Mouse (Mus musculus) liver, embryonic 13.5 days (tissue): Measurements from ENCODE around the gene C130026I21Rik. TPM values are rescaled to one million over a fixed set of nuclear protein-coding genes. Genes with fewer than 3 reads are reported as not detected.
"Not testable (repeated sequence)": the region's sequence is repeated elsewhere in the genome, so short reads cannot be mapped to it uniquely, and the experiment has no call there.

Source experiments
- ATAC-seq: fragments of 200-750 bp; cut with Nextera tagmentation; 2 replicates; pipeline ENCODE4 v1.8.0; 2017; ENCODE audit warnings: low read depth, mild to moderate bottlenecking, moderate number of reproducible peaks, moderate library complexity
- DNase-seq: peaks from one replicate; pipeline ENCODE4 v3.0.0; 2022
- H3K27ac ChIP-seq: fragments of 300-500 bp; sonication (generic); 2 replicates; pipeline ENCODE4 v1.5.1; 2015; ENCODE audit warnings: moderate library complexity, mild to moderate bottlenecking, inconsistent platforms
- H3K27me3 ChIP-seq: fragments of 300-500 bp; sonication (generic); 2 replicates; pipeline ENCODE4 v1.6.1; 2015; ENCODE audit warnings: mild to moderate bottlenecking, inconsistent platforms
- H3K36me3 ChIP-seq: fragments of 300-500 bp; sonication (generic); 2 replicates; pipeline ENCODE4 v1.6.1; 2015; ENCODE audit warnings: mild to moderate bottlenecking, inconsistent platforms
- H3K4me1 ChIP-seq: fragments of 300-500 bp; sonication (generic); replicated peaks from 2 replicates; pipeline ENCODE4 v1.6.1; 2015; ENCODE audit warnings: inconsistent platforms
- H3K4me2 ChIP-seq: fragments of 300-500 bp; sonication (generic); 2 replicates; pipeline ENCODE4 v1.6.1; 2015; ENCODE audit warnings: inconsistent platforms, mild to moderate bottlenecking, moderate library complexity
- H3K4me3 ChIP-seq: fragments of 300-500 bp; sonication (generic); replicated peaks from 2 replicates; pipeline ENCODE4 v1.5.1; 2015; ENCODE audit warnings: mild to moderate bottlenecking, inconsistent platforms
- H3K9ac ChIP-seq: fragments of 300-500 bp; sonication (generic); 2 replicates; pipeline ENCODE4 v1.6.1; 2015; ENCODE audit warnings: mild to moderate bottlenecking, inconsistent platforms
- H3K9me3 ChIP-seq: fragments of 300-500 bp; sonication (generic); replicated peaks from 2 replicates; pipeline ENCODE4 v1.6.1; 2016; ENCODE audit warnings: inconsistent platforms
- WGBS: fragments of 180-500 bp; shearing (Covaris S2); methylation state at CpG from one replicate; pipeline ENCODE4 v1.1.7; 2015; ENCODE audit not compliant: insufficient replicate concordance; 5-methylcytosine and 5-hydroxymethylcytosine counted together
- polyA plus RNA-seq: library from polyadenylated mRNA; unstranded; fragments of >200 nt; fragmentation: Nextera tagmentation; extraction: Ambion mirVana; gene quantifications from 2 replicates; pipeline ENCODE4 v1.2.1, GENCODE M21; 2015

The C130026I21Rik gene
- 0.24 TPM in 1 of 2 replicates, not detected in the other for polyA plus RNA-seq

DNA sequence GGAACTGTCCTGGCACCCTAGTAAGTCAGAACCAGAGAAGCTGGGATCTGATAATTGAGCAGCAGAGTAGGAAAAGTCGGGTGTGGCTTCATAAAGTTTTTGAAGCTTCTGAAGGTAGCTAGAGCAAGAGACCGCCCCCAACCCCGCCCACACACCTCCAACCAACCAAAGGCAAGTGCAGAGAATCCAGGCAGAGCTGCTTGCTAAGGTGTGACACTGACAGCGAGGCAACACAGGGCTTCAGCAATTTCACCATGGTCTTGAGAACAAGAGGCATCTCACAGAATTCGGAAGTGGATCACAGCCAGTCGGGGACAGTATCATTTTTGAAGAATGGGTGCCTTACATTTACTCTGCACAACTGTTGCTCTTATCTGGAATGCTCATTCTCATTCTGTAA is at the start of gene C130026I21Rik:
C130026I21Rik (minus strand) TSS at position 101 of the 400 bp plus-strand sequence.
- not testable (repeated sequence) for H3K27me3 ChIP-seq, H3K9me3 ChIP-seq, ATAC-seq, H3K36me3 ChIP-seq, H3K27ac ChIP-seq, DNase-seq, H3K4me2 ChIP-seq, H3K4me1 ChIP-seq, H3K4me3 ChIP-seq, H3K9ac ChIP-seq
- no CpG with 5 or more reads among the region's 6 CpGs for WGBS

- not testable (repeated sequence) for H3K9me3 ChIP-seq, H3K4me1 ChIP-seq, H3K9ac ChIP-seq, DNase-seq, H3K4me3 ChIP-seq, H3K27ac ChIP-seq, H3K36me3 ChIP-seq, ATAC-seq, H3K27me3 ChIP-seq, H3K4me2 ChIP-seq
- 38% methylated on average over 4 of the region's 5 CpGs for WGBS
Measured at GRCm38 (mm10) chr1:85287063-85287462, 16.7 kb upstream of the C130026I21Rik start.

DNA sequence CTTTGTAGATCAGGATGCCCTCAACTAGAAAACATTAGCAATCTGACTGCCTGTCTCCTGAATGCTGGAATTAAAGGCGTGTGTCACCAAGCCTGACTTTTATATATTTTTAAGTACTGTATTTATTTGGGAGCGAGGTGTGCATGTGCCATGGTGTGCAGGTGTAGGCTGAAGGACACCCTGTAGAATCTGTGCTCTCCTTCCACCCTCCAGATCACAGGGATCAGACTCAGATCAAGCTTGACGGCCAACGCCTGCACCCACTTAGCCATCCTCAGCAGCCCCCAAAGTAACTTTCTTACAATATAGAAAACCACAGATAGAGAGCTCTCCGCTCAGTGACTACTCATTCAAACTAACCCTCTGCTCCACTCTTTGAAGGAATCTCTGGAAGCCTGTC is 6.1 kb upstream of the C130026I21Rik start:
- not testable (repeated sequence) for H3K4me2 ChIP-seq, H3K36me3 ChIP-seq, H3K4me1 ChIP-seq, H3K9me3 ChIP-seq, H3K9ac ChIP-seq, H3K4me3 ChIP-seq, ATAC-seq, H3K27me3 ChIP-seq, H3K27ac ChIP-seq, DNase-seq
- 61% methylated on average over 4 of the region's 5 CpGs for WGBS

DNA sequence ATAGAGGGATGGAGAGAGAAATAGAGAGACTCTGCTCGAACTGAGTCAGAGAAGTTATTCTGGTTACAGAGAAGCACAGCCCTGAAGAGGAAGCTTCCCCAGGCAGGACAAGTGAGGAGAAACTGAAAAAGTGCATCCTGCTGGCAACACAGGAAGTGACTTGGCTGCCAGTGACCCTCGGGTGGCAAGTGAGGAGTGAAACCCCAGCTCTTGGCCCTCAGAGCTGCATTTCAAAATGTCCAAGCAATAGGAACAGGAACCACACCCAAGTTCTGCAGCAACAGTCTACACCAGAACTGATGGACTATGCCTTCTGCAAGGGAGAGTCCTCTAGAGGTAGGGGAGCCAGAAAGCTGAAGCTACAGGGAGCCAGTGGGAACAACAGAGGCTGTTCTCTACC is 11.7 kb downstream of the C130026I21Rik start:
- H3K9me3 ChIP-seq, H3K27me3 ChIP-seq, ATAC-seq, H3K9ac ChIP-seq, H3K4me3 ChIP-seq, H3K36me3 ChIP-seq, H3K27ac ChIP-seq, DNase-seq, H3K4me2 ChIP-seq, H3K4me1 ChIP-seq: not testable (repeated sequence)
- 47% methylated on average over 2 of the region's 2 CpGs for WGBS

GRCm38 (mm10) chr1:85255217-85255616 is 15.1 kb downstream of the C130026I21Rik start:
- H3K27me3 ChIP-seq, H3K4me1 ChIP-seq, H3K9me3 ChIP-seq, H3K27ac ChIP-seq, H3K4me3 ChIP-seq, H3K4me2 ChIP-seq, DNase-seq, ATAC-seq, H3K9ac ChIP-seq, H3K36me3 ChIP-seq: not testable (repeated sequence)
- WGBS: 39% methylated on average over 2 of the region's 3 CpGs

DNA sequence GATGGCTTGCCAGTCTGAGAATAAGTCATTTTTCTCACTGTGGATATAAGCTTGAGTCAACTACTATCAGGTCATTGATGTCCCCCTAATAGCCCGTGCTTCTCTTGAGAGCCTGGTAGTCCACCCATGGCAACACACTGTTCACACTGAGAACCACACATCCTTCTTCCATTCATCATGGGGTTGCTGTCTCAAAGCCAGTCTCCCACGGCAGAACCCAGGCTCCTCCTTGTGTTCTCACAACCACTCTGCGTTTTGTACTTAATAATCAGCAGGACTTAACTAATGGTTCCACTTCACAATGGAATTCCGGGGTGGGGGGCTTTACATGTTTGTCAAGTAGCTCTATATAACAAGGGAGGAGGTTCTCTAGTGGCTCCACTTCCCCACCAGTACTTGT is 19.2 kb downstream of the C130026I21Rik start:
- not testable (repeated sequence) for H3K4me1 ChIP-seq, H3K4me2 ChIP-seq, H3K9ac ChIP-seq, H3K4me3 ChIP-seq, DNase-seq, H3K36me3 ChIP-seq, H3K9me3 ChIP-seq, ATAC-seq, H3K27ac ChIP-seq, H3K27me3 ChIP-seq
- 64% methylated on average over 4 of the region's 4 CpGs for WGBS

DNA sequence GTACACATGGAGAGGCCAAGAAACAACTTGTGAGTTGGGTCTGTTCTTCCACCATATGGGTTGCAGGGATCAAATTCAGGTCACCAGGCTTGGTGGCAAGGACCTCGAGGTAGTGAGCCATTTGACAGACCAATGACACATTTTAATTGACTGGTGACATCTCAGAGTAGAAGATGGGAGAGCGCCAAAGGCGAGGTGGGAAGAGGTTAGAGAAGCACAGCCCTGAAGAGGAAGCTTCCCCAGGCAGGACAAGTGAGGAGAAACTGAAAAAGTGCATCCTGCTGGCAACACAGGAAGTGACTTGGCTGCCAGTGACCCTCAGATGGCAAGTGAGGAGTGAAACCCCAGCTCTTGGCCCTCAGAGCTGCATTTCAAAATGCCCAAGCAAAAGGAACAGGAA is 21.4 kb downstream of the C130026I21Rik start:
- WGBS: 48% methylated on average over 3 of the region's 3 CpGs

DNA sequence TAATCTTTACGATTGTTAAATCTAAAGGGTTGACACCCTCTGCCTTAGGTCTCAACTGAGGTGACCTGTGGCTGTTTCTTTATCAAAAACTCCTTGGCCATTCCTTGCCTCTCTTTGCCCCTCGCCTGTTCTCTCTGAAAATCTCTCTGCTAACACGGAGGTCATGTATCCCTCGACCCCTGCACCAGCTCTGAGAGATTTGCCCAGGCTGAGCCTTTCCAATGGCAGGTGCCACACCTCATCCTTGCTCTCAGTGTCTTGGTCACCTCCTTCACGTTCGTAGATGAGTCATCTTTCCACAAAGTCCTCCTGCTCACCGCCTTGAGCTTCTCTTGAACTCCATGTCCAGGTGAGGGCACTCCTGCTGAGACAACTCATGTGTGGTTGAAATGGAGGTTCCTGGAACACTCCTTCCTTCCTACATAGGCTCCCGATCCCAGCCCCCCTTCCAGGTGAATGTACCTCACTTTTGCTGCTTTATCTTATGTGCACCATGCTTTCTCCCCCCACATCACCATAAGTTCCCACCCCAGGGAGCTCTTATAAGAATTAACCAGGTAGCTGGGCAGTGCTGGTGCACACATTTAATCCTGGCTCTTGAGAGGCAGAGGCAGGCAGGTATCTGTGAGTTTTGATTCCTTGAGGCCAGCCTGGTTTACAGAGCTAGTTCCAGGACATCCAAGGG is 23.4 kb downstream of the C130026I21Rik start:
- not testable (repeated sequence) for ATAC-seq, H3K4me1 ChIP-seq, H3K4me2 ChIP-seq, DNase-seq, H3K4me3 ChIP-seq, H3K9ac ChIP-seq, H3K27me3 ChIP-seq, H3K27ac ChIP-seq, H3K36me3 ChIP-seq
- 53% methylated on average over 8 of the region's 8 CpGs for WGBS
- H3K9me3 ChIP-seq: peaks cover 15% of the 10 kb centered on the region

More for the DNA sequence above, 21.4 kb downstream of the C130026I21Rik start:
- DNase-seq, H3K27me3 ChIP-seq, H3K4me2 ChIP-seq, H3K4me3 ChIP-seq, H3K9ac ChIP-seq, H3K27ac ChIP-seq, H3K4me1 ChIP-seq, H3K36me3 ChIP-seq, ATAC-seq: not testable (repeated sequence)
- H3K9me3 ChIP-seq: peaks cover 11% of the 10 kb centered on the region

DNA sequence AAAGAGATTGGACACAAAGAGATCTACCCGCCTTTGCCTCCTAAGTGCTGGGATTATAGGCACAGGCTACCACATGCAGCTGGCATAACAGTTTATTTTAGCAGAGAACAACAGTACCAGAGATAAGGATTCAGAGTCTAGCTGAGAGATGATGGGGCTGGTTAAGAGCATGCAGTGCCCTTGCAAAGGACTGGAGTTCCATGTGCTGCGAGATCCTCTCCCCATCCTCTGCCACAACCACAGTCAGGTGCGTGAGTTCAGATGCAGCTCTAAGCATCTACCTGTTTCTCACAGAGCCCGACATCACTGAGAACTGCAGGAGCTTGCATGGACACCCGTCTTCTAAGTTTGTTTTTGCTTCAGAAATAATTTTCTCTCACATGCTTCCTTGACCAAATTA is 24.1 kb downstream of the C130026I21Rik start:
- H3K4me3 ChIP-seq, H3K9ac ChIP-seq, DNase-seq, H3K27me3 ChIP-seq, H3K4me2 ChIP-seq, H3K4me1 ChIP-seq, ATAC-seq, H3K27ac ChIP-seq, H3K36me3 ChIP-seq: not testable (repeated sequence)
- 62% methylated on average over 5 of the region's 5 CpGs for WGBS
- peaks cover 15% of the 10 kb centered on the region for H3K9me3 ChIP-seq

DNA sequence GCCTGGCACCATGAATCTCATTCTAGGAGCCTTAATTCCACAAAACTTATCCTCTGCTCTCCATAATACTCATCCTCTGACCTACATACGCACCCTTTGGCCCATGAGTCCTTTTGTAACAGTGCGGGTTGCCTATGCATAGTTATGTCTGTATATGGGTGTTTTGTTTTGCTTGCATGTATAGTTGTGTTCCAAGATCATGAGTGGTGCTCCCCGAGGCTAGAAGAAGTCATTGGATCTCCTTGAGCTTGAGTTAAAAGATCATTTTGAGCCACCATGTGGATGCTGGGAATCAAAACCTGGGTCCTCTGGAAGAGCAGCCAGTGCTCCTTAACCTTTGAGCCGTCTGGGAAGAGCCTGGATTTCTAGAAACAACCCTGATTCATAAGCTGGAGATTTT is 25.4 kb downstream of the C130026I21Rik start:
- H3K9me3 ChIP-seq: peaks cover 18% of the 10 kb centered on the region
- H3K9ac ChIP-seq, H3K27me3 ChIP-seq, ATAC-seq, H3K36me3 ChIP-seq, DNase-seq, H3K4me2 ChIP-seq, H3K27ac ChIP-seq, H3K4me1 ChIP-seq, H3K4me3 ChIP-seq: not testable (repeated sequence)
- WGBS: 45% methylated on average over 3 of the region's 4 CpGs

GRCm38 (mm10) chr1:85243023-85243422 is 27.3 kb downstream of the C130026I21Rik start:
- peaks cover 24% of the 10 kb centered on the region for H3K9me3 ChIP-seq
- ATAC-seq, H3K4me3 ChIP-seq, H3K9ac ChIP-seq, DNase-seq, H3K36me3 ChIP-seq, H3K27ac ChIP-seq, H3K27me3 ChIP-seq, H3K4me2 ChIP-seq, H3K4me1 ChIP-seq: not testable (repeated sequence)
- WGBS: 37% methylated on average over 2 of the region's 2 CpGs
